Mouse (Mus musculus): Measurements from ENCODE around the gene Tmem164.

GRCm38 (mm10) chrX:142708257-142708656 lies 27.1 kb downstream of the Tmem164 start:
- TF ChIP-seq CTCF (IDR thresholded peaks at IDR 0.05; ENCODE audit: low read depth, low read length): no peak
- no peak for TF ChIP-seq POLR2A (IDR thresholded peaks at IDR 0.05; ENCODE audit: borderline replicate concordance, low read depth, low read length)
